Mouse (Mus musculus): Measurements from ENCODE around the gene Fzd1. TPM values are rescaled to one million over a fixed set of nuclear protein-coding genes. Genes with fewer than 3 reads are reported as not detected.

Gene Fzd1
- total RNA-seq (2017), result 0.19 to 1.2 TPM (median 0.29 TPM) in 3 replicates

GRCm38 (mm10) chr5:4757902-4758301 is at the start of gene Fzd1:
Gene Fzd1 (minus strand): TSS chr5:4758035.
- 0 out of 2 replicates have a peak, but pooled peaks have one; percentile 48 for ATAC-seq (replicated peaks; ENCODE audit: insufficient number of reproducible peaks, low FRiP score, low TSS enrichment, poor library complexity, severe bottlenecking)

- ATAC-seq (replicated peaks; ENCODE audit: insufficient number of reproducible peaks, low FRiP score, low TSS enrichment, poor library complexity, severe bottlenecking), result no peak
These were observed 47.4 kb upstream of the Fzd1 start for GRCm38 (mm10) chr5:4805228-4805627.

DNA sequence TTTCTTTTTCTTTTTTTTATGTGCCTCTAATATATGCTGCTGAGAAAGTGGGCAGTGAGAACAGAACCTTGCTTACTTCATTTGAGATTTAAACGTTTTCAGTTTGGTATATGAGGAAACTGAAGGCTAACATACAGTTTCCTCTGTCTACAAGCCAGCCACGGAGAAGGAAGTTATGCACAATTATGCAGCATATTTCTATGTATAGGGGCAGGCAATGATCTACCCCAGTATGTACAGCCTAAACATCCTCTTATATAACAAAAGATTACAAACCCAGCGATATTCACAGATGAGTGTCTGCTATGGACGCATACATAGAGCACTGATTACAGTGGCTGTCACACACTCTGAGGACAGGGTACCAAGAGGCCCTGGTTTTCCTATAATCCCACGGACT is 45.9 kb upstream of the Fzd1 start:
- no peak for ATAC-seq (replicated peaks; ENCODE audit: insufficient number of reproducible peaks, low FRiP score, low TSS enrichment, poor library complexity, severe bottlenecking)

- no peak for ATAC-seq (replicated peaks; ENCODE audit: insufficient number of reproducible peaks, low FRiP score, low TSS enrichment, poor library complexity, severe bottlenecking)
These were observed 44.1 kb upstream of the Fzd1 start for GRCm38 (mm10) chr5:4801971-4802370.

GRCm38 (mm10) chr5:4801096-4801850 is 43.4 kb upstream of the Fzd1 start:
- ATAC-seq (replicated peaks; ENCODE audit: insufficient number of reproducible peaks, low FRiP score, low TSS enrichment, poor library complexity, severe bottlenecking), result no peak

GRCm38 (mm10) chr5:4791219-4791618 is 33.4 kb upstream of the Fzd1 start:
- no peak for ATAC-seq (replicated peaks; ENCODE audit: insufficient number of reproducible peaks, low FRiP score, low TSS enrichment, poor library complexity, severe bottlenecking)

DNA sequence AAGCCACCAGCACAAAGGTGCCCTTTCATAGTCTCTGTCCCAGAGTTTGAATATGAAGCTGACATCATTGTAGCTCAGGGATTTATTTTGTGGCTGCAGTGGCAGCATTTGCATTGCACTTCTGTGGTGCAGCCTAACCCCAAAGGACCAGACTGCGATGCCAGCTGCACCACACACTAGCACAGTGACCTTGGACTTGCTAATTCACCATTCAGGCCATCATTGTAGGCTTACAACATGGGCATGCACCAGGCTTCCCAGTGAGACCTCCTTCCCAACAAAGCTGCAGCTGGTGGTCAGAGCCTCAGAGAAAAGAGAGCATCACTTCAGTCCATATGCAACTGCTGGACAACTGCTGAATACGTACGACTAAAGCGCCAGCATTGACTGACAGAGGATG is 32.4 kb upstream of the Fzd1 start:
- ATAC-seq (replicated peaks; ENCODE audit: insufficient number of reproducible peaks, low FRiP score, low TSS enrichment, poor library complexity, severe bottlenecking), result no peak

DNA sequence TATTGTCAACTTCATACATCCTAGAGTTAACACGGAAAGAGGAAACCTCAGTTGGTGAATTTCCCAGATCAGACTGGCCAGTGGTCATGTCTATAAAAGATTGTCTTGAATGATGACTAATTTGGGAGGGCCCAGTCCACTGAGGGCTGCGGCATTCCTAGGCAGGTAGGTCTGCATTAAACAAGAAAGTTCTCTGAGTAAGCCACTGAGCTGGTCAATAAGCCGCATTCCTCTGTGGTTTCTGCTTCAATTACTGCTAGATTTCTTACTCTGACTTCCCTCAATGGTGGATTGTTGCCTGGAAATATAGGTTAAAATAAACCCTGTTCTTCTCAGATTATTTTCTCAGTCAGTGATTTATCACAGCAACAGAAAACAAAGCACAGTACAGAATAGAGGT is 30.6 kb upstream of the Fzd1 start:
- ATAC-seq (replicated peaks; ENCODE audit: insufficient number of reproducible peaks, low FRiP score, low TSS enrichment, poor library complexity, severe bottlenecking), result no peak

- ATAC-seq (replicated peaks; ENCODE audit: insufficient number of reproducible peaks, low FRiP score, low TSS enrichment, poor library complexity, severe bottlenecking), result no peak
These were observed 29.0 kb upstream of the Fzd1 start for GRCm38 (mm10) chr5:4786816-4787215.

GRCm38 (mm10) chr5:4778274-4778673 is 20.4 kb upstream of the Fzd1 start:
- no peak for ATAC-seq (replicated peaks; ENCODE audit: insufficient number of reproducible peaks, low FRiP score, low TSS enrichment, poor library complexity, severe bottlenecking)

- no peak for ATAC-seq (replicated peaks; ENCODE audit: insufficient number of reproducible peaks, low FRiP score, low TSS enrichment, poor library complexity, severe bottlenecking)
These were observed 18.7 kb upstream of the Fzd1 start for GRCm38 (mm10) chr5:4776495-4776894.

GRCm38 (mm10) chr5:4773090-4773772 is 15.4 kb upstream of the Fzd1 start:
- ATAC-seq (replicated peaks; ENCODE audit: insufficient number of reproducible peaks, low FRiP score, low TSS enrichment, poor library complexity, severe bottlenecking), result no peak

DNA sequence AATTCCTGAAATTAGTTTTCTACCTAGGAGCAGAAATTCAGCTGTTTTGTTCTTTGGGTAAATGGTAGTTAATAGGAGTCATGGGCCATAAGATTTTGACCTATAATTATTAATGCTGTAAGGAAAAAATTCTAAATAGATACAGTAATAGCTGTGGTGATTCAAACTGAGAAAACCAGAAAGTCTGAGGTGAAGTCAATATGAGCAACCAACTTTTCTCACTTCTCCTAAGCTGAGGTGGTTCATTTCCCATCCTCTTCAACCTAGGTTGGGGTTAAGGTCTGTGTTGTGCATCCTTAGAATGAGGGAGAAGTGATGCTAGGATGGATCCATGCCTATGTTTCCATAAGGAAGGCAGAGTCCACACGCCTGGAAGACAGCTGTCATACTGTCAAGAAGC is 12.8 kb upstream of the Fzd1 start:
- no peak for ATAC-seq (replicated peaks; ENCODE audit: insufficient number of reproducible peaks, low FRiP score, low TSS enrichment, poor library complexity, severe bottlenecking)

- no peak for ATAC-seq (replicated peaks; ENCODE audit: insufficient number of reproducible peaks, low FRiP score, low TSS enrichment, poor library complexity, severe bottlenecking)
These were observed 10.1 kb upstream of the Fzd1 start for GRCm38 (mm10) chr5:4767896-4768295.

GRCm38 (mm10) chr5:4766719-4767118 is 8.9 kb upstream of the Fzd1 start:
- no peak for ATAC-seq (replicated peaks; ENCODE audit: insufficient number of reproducible peaks, low FRiP score, low TSS enrichment, poor library complexity, severe bottlenecking)

- ATAC-seq (replicated peaks; ENCODE audit: insufficient number of reproducible peaks, low FRiP score, low TSS enrichment, poor library complexity, severe bottlenecking), result no peak
These were observed 4.1 kb upstream of the Fzd1 start for GRCm38 (mm10) chr5:4761891-4762290.

- ATAC-seq (replicated peaks; ENCODE audit: insufficient number of reproducible peaks, low FRiP score, low TSS enrichment, poor library complexity, severe bottlenecking), result no peak
These were observed 671 bp upstream of the Fzd1 start for GRCm38 (mm10) chr5:4758331-4759080.

- ATAC-seq (replicated peaks; ENCODE audit: insufficient number of reproducible peaks, low FRiP score, low TSS enrichment, poor library complexity, severe bottlenecking), result no peak
These were observed 744 bp downstream of the Fzd1 start for GRCm38 (mm10) chr5:4756871-4757711.

All from monocyte, adult 5-6 weeks (primary cell).